Mouse (Mus musculus) retina, postnatal 1 day (tissue): Measurements from ENCODE around the gene Lrrn4cl.
"Not testable (repeated sequence)": the region's sequence is repeated elsewhere in the genome, so short reads cannot be mapped to it uniquely, and the experiment has no call there.

ENCODE experiments used
- DNase-seq: peaks from one replicate; pipeline ENCODE4 v3.0.0-alpha.2; 2012

Gene Lrrn4cl

GRCm38 (mm10) chr19:8886916-8887584 lies 36.5 kb downstream of the Lrrn4cl start:
- no peak for DNase-seq

- no peak for DNase-seq
Observed at GRCm38 (mm10) chr19:8887585-8888463, 37.3 kb downstream of the Lrrn4cl start.

GRCm38 (mm10) chr19:8888511-8889385 lies 38.2 kb downstream of the Lrrn4cl start, which contains the start of the genes 1810009A15Rik and Gm49416:
Gene 1810009A15Rik (plus strand): TSS chr19:8888853.
Gene Gm49416 (plus strand): TSS chr19:8888926.
- DNase-seq: peak; percentile 98

GRCm38 (mm10) chr19:8892829-8893766 lies 42.5 kb downstream of the Lrrn4cl start, which contains the start of gene Ints5:
Gene Ints5 (plus strand): TSS chr19:8893005.
- DNase-seq: peak; percentile 94

- no peak for DNase-seq
Observed at GRCm38 (mm10) chr19:8895397-8895960, 44.9 kb downstream of the Lrrn4cl start.

- not testable (repeated sequence) for DNase-seq
Observed at GRCm38 (mm10) chr19:8896231-8896630, 45.7 kb downstream of the Lrrn4cl start.

GRCm38 (mm10) chr19:8897211-8897864 lies 46.8 kb downstream of the Lrrn4cl start:
- DNase-seq: peak; percentile 69

GRCm38 (mm10) chr19:8897865-8898495 lies 47.4 kb downstream of the Lrrn4cl start, which contains the start of gene Ganab:
Gene Ganab (plus strand): TSS chr19:8898071.
- DNase-seq: peak; percentile 98

GRCm38 (mm10) chr19:8898576-8898975 lies 48.0 kb downstream of the Lrrn4cl start:
- no peak for DNase-seq

- no peak for DNase-seq
Observed at GRCm38 (mm10) chr19:8899079-8899478, 48.5 kb downstream of the Lrrn4cl start.

- no peak for DNase-seq
Observed at GRCm38 (mm10) chr19:8903412-8903811, 52.8 kb downstream of the Lrrn4cl start.
